Mouse (Mus musculus): ENCODE measurements around the gene Mapk3.

GRCm38 (mm10) chr7:126740977-126741376, 18.4 kb upstream of the Mapk3 start:
- TF ChIP-seq NRF1 (IDR thresholded peaks at IDR 0.05; ENCODE audit: insufficient read depth, low read depth, low read length, poor library complexity, severe bottlenecking): no peak
- TF ChIP-seq POLR2A (IDR thresholded peaks at IDR 0.05; ENCODE audit: control insufficient read depth in 1 of 2, insufficient read depth in 1 of 2, low read depth in 1 of 2, low read length in 2 of 2, poor library complexity in 1 of 2): no peak
- TF ChIP-seq MXI1 (IDR thresholded peaks at IDR 0.05; ENCODE audit: low read depth, low read length): no peak
- no peak for TF ChIP-seq CTCF (IDR thresholded peaks at IDR 0.05 in 2 of 3, conservative IDR thresholded peaks at IDR 0.05 in 1 of 3; ENCODE audit: control insufficient read depth in 1 of 3, insufficient read depth in 1 of 3, low read depth in 2 of 3, low read length in 3 of 3, poor library complexity in 1 of 3, severe bottlenecking in 1 of 3)
- TF ChIP-seq USF1 (IDR thresholded peaks at IDR 0.05; ENCODE audit: low read depth, low read length): no peak
- TF ChIP-seq TCF12 (IDR thresholded peaks at IDR 0.05; ENCODE audit: low read depth, low read length): no peak
- TF ChIP-seq E2F4 (IDR thresholded peaks at IDR 0.05; ENCODE audit: borderline replicate concordance, low read depth, low read length): no peak
- TF ChIP-seq NELFE (IDR thresholded peaks at IDR 0.05; ENCODE audit: low read depth, low read length): no peak
- no peak for TF ChIP-seq GABPA (IDR thresholded peaks at IDR 0.05; ENCODE audit: low read depth, low read length)
- TF ChIP-seq EP300 (IDR thresholded peaks at IDR 0.05; ENCODE audit: low read depth in 1 of 2, low read length in 2 of 2): no peak
- TF ChIP-seq TBP (IDR thresholded peaks at IDR 0.05; ENCODE audit: low read depth, low read length): no peak
- no peak for TF ChIP-seq ZKSCAN1 (IDR thresholded peaks at IDR 0.05; ENCODE audit: low read depth, low read length)

All from MEL (cell line).